Mouse (Mus musculus): ENCODE measurements around the gene Ces1f.
"Not testable (repeated sequence)": the region's sequence is repeated elsewhere in the genome, so short reads cannot be mapped to it uniquely, and the experiment has no call there.

The Ces1f gene

DNA sequence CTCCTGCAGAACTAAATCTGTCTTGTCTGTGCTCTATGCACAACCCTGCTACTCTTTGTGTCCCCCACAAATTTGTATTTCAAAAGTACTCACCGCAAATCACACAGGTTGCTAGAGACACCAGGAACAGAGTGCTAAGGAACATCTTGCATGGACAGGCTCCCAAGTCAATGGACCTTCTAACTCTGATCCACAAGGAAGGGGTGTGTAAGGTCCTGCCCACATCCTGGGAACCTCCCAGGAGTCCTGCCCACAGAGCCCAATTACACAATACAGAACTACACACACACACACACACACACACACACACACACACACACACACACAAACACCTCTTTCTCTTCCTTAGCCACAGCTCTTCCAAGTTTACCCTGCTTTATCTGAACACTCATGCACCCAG is at the start of gene Ces1f:
Gene Ces1f (minus strand): TSS at position 192 of the 400 bp plus-strand sequence.
- DNase-seq: no peak

DNA sequence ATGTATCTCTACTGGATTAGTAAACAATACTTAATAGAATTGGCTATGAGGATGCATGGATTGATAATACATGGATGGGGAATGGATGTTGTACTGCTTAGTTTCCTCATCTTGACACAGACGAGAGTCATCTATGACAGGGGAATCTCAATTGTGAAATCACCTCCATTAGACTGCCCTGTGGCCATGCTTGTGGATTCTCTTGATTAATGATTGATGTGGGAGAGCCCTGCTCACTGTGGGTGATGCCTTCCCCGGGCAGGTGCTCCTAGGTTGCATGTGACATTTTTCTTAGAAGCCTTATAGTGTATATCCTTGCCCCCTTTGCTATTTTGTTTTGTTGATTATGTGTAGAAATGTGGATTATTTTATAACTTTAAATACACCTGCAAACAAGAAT is 45.6 kb upstream of the Ces1f start:
- no peak for DNase-seq

GRCm38 (mm10) chr8:93317031-93317430 is 37.5 kb upstream of the Ces1f start:
- DNase-seq: no peak

GRCm38 (mm10) chr8:93315557-93315956 is 36.0 kb upstream of the Ces1f start:
- DNase-seq: no peak

GRCm38 (mm10) chr8:93283896-93284295 is 4.3 kb upstream of the Ces1f start:
- no peak for DNase-seq

GRCm38 (mm10) chr8:93282349-93282748 is 2.8 kb upstream of the Ces1f start:
- DNase-seq: no peak

DNA sequence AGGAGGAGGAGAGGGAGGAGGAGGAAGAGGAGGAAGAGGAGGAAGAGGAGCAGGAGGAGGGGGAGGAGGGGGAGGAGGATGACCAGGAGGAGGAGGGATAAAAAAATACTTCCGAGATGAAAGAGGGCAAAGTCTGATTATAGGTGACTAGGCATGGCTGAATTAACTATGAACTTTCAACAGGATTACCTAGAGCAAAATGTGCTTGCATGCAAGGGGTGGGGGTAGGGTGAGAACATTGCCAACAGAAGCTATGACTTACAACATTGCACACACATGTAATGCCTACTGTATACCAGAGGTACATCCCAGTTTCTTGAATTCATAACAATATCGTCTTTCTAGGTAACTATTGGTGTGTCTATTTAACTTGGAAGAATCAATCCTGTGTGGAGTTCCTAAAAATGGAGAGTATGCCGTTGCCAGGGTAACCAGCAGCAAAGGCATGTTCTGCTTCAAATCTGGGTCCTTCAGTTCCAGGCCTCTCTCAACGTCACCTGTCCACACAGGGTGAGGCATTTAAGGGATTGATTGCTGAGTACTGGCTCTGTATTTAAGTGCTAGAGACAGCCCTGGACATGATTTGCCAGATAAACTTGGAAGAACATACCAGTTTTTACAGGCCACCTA is 1.3 kb downstream of the Ces1f start:
- no peak for DNase-seq

- DNase-seq: no peak
Observed at GRCm38 (mm10) chr8:93274609-93275008, 4.9 kb downstream of the Ces1f start.

GRCm38 (mm10) chr8:93273321-93273720 is 6.2 kb downstream of the Ces1f start:
- DNase-seq: no peak

DNA sequence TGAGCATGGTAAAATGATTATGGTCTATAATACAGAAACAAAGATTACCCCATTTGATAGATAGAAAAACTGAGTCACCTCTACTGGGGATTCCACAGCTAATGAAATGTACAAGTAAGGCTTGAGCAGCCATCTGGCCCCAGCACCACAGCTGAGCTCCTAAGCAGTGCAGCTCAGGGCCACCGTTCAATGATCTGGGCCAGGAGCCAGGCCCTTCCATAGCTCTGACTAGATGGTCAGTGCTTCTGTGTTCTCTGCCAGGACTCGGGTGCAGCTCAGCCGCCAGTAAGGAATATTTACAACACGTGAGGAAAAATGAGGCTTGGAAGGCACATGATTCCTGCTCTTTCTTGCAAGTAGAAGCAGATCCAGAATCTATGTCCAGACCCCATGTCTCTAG is 6.9 kb downstream of the Ces1f start:
- DNase-seq: no peak

GRCm38 (mm10) chr8:93261436-93261835 is 18.1 kb downstream of the Ces1f start:
- DNase-seq: no peak

DNA sequence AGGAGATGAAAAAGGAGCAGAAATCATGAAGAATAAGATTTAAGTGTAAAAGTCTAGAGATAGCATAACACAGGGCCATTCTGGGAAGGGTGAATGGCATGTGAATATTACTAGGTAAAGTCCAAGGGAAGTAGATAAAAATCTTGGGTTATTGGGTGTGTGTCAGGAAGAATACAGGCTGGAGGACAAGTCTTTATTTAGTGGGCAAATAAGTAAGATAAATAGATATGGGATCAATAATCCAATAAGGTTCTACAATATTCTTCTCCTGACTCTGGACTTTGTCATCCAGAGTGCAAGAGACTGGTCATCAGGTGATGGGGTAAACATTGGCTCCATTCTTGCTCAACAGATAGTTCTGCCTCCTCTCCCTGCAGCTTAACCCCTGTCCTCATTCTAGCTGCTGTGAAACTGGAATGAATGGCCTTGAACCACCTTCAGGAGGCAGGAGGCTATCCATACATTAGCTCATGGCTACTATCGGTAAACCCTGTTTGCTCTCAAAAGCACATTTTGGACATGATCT is 27.1 kb downstream of the Ces1f start:
- no peak for DNase-seq

DNA sequence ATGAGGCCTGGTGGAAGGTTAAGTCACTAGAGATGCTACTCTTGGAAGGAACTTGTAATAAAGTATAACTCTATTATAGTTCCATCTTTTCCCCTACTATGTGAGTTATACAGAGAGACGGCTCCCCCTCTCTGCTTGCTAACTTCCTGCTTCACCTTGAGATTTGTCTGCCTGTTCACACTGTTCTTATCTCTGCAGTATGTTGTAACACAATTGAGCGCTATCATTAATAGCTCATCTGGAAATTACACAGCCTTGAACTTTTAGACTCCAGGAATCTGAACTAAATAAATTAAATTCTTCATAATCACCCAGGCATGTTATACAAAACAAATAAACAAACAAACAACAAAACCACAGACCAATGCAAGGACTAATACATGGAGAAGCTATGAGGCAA is 33.5 kb downstream of the Ces1f start:
- DNase-seq: no peak

DNA sequence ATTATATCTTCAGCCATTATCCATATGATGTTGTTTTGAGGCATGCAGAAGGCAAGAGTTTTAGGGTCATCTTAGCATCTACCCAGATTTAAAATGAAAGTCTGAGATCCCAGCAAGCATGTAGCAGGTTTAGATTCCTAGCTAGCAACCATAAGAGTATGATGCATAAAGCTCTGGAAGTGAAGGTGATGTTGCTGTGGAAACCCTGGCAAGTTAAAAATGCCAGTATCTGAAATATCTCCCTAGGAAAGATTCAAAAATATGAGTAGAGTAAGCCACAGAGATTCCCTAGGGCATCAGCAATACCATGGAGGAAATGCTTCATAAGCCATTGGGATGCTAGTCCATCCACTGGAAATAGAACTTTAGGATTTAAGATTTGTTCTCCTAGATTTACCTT is 39.7 kb downstream of the Ces1f start:
- no peak for DNase-seq

DNA sequence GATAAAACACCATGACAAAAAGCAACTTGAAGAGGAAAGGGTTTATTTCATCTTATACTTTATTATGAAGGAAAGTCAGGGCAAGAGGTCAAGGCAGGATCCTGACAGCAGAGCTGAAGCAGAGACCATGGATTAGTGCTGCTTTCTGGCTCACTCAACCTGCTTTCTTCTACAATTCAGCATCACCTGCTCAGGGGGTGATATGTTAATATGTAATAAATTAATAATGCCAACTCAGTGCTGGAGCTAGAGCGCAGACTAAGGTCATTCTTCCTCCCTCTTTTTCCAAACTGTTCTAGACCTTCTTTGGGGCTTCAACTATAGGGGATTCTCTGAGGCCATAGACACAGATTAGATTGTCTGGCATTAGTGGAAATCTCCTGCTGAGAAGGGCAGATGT is 43.9 kb downstream of the Ces1f start:
- no peak for DNase-seq

GRCm38 (mm10) chr8:93234706-93235105 is 44.8 kb downstream of the Ces1f start:
- no peak for DNase-seq

GRCm38 (mm10) chr8:93234068-93234467 is 45.5 kb downstream of the Ces1f start:
- DNase-seq: no peak

DNA sequence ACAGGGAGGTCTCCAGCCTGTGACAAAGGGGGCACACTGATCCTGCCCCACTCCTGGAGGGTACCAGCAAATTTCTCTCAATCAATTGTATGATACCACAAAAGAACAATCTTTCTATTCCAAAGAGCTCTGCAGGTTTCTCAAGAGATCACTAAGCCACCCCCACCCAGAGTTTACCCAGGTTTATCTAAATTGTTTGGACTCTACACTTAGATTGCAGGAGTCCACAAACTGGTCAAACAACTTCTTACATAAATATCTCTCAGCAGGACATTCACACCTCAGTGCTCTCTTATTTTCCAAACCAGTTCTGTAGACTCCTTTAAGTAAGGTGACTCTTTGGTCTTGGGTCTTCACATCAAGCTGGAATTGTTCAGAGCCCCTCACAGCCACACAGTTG is 50.1 kb downstream of the Ces1f start, which contains the start of gene Ces1e:
Gene Ces1e (minus strand): TSS at position 174 of the 400 bp plus-strand sequence.
- no peak for DNase-seq

DNA sequence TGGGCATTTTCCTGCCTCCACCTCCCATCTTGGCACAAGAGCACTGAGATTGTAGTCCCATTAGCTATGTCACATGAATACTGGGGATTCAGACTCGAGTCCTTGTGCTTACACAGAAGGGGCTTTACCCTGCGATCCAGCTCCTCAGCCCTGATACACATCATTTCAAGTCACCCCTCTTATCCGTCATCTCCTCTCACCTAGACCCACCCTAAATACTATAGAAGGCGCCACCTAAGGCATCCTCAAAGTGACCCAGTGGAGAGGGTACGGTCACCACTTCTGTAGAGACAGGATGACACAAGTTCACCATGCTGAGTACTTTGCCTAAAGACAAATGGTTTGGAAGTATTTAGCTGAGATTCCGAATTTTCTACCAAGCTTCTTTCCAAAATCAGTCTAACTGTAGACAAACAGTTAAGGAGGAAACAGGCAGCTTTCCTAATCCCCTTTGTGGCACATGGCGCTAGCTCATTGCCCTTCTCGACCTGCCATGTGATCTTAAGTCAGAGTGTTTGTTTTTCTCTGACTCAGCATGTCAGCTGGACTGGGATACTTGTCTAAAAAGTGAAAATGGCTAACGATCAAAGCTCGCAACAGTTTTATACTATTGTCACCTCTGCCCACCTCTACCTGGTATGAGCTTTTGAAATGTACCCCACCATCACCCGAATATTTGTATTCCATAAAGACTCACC is 50.7 kb downstream of the Ces1f start:
- DNase-seq: no peak

GRCm38 (mm10) chr8:93226471-93226870 is 53.1 kb downstream of the Ces1f start:
- DNase-seq: not testable (repeated sequence)

GRCm38 (mm10) chr8:93221896-93222295 is 57.7 kb downstream of the Ces1f start:
- DNase-seq: no peak

DNA sequence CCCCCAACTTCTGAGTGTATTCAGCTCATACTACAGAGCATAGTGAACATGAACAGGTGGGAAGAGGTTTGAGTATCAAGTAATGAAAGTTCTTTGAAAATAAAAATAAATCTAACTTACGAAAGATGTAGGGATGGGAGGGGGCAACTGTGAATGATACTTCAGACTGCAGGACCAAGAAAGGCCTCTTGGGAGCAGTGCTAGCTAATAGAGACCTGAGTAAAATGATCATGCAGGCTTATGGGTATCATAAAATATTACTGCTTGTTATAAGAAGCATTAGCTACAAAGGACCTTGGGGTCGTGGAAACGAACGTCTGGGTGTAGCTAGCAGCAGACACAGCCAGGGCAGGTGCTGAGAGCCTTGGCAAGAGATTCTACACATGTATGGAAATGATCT is 61.7 kb downstream of the Ces1f start:
- DNase-seq: no peak

DNA sequence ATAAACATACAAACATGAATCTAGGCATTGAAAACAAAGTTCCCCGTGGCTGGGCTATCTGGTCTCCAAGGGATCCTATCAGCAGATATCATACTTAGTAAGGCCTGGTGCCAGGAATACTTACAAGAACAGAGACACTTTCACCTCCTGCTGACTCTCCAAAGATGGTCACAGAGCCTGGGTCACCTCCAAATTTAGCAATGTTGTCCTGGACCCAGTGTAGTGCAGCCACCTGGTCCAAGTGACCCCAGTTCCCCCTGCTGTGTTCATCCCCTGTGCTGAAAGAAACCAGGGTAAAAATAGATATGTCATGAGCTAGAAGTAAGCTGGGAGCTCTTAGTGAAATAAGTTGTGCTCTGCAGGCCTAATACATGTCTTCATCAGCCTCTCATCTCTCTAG is 62.2 kb downstream of the Ces1f start:
- no peak for DNase-seq

DNA sequence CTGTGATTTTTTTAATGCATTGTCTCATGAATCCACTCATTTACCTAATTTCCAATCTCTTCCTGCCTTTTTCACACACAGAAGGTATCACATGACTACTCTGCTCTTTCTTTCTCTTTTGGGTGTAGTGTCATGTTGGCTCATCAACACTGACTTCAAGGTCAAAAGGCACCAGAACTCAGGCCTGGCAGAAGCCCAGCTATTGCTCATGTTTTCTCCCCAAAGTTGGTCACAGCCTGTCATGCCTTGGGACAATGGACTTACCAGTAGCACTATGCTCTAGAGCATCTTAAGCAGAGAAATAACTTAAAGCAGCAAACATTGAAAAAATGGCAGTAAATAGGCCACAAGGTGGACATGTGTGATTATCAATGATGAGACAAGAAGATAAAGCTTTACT is 68.5 kb downstream of the Ces1f start:
- no peak for DNase-seq

All from cerebellum, adult 11-12 months (tissue).